Mouse (Mus musculus) intestine, embryonic 14.5 days (tissue): ENCODE measurements around the gene Col15a1. TPM values are rescaled to one million over a fixed set of nuclear protein-coding genes. Genes with fewer than 3 reads are reported as not detected.
A peak's percentile ranks its signal among the peaks of the same experiment; 100 is the strongest.

ENCODE experiments used
- ATAC-seq: fragments of 200-750 bp; cut with Nextera tagmentation; replicated peaks from 2 replicates; pipeline ENCODE4 v1.8.0; 2017; ENCODE audit warnings: low read depth, moderate number of reproducible peaks, moderate TSS enrichment, moderate library complexity; ENCODE audit not compliant: low FRiP score, low TSS enrichment
- DNase-seq: peaks from one replicate; pipeline ENCODE4 v3.0.0-alpha.2; 2018; ENCODE audit warnings: low spot score
- H3K27ac ChIP-seq: fragments of 300-500 bp; sonication (generic); 2 replicates; pipeline ENCODE4 v1.5.1; 2014; ENCODE audit warnings: low read depth, mild to moderate bottlenecking, control low read depth
- H3K27me3 ChIP-seq: fragments of 300-500 bp; sonication (generic); replicated peaks from 2 replicates; pipeline ENCODE4 v1.6.1; 2014; ENCODE audit warnings: low read length, control low read depth; ENCODE audit not compliant: control insufficient read depth, insufficient read depth
- H3K36me3 ChIP-seq: fragments of 300-500 bp; sonication (generic); 2 replicates; pipeline ENCODE4 v1.6.1; 2014; ENCODE audit warnings: low read length, control low read depth; ENCODE audit not compliant: control insufficient read depth, insufficient read depth
- H3K4me1 ChIP-seq: fragments of 300-500 bp; sonication (generic); replicated peaks from 2 replicates; pipeline ENCODE4 v1.6.1; 2014; ENCODE audit warnings: low read length, control low read depth, mixed read lengths; ENCODE audit not compliant: control insufficient read depth, insufficient read depth
- H3K4me2 ChIP-seq: fragments of 300-500 bp; sonication (generic); 2 replicates; pipeline ENCODE4 v1.6.1; 2014; ENCODE audit warnings: low read length
- H3K4me3 ChIP-seq: fragments of 300-500 bp; sonication (generic); 2 replicates; pipeline ENCODE4 v1.5.1; 2014; ENCODE audit warnings: low read depth, low read length, control low read depth, mixed read lengths
- H3K9ac ChIP-seq: fragments of 300-500 bp; sonication (generic); 2 replicates; pipeline ENCODE4 v1.6.1; 2014; ENCODE audit warnings: mild to moderate bottlenecking, low read length
- H3K9me3 ChIP-seq: fragments of 300-500 bp; sonication (generic); 2 replicates; pipeline ENCODE4 v1.6.1; 2016; ENCODE audit warnings: low read length, control low read depth; ENCODE audit not compliant: control insufficient read depth
- WGBS: fragments of 180-500 bp; shearing (Covaris S2); extraction: QIAGEN DNeasy Blood & Tissue Kit; methylation state at CpG from one replicate; pipeline ENCODE4 v1.1.7; 2014; 5-methylcytosine and 5-hydroxymethylcytosine counted together
- polyA plus RNA-seq: library from polyadenylated mRNA; unstranded; fragments of >200 nt; fragmentation: Nextera tagmentation; extraction: Ambion mirVana; gene quantifications from 2 replicates; pipeline ENCODE4 v1.2.1, GENCODE M21; 2014

Gene Col15a1
- 15.4 and 15.5 TPM in 2 replicates for polyA plus RNA-seq

DNA sequence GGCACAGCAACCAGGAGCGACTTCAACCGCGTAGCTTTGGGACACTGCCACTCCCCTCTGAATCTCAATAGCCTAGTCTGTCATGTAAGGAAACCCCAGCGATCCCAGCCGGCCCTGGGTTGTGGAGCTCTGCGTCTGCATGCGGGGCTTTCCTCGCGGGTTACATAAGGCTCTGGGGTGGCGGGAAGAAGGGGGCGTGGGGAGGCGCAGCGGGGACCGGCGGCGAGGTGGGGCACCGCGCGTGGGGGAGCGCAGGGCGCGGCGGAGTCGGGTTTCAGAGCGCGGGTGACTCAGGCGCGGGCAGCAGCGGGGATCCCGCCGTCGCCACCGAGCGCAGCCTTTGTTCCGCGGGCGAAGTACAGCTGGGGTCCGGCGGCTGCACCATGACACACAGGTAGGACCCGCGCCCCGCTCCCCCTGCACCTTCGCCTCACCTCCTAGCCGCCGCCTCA, at the start of gene Col15a1:
Gene Col15a1, plus strand, starts transcription at position 193 of the 452 bp plus-strand sequence.
- ATAC-seq, result no peak
- WGBS, result 1% methylated on average over 33 of the region's 45 CpGs
- peaks cover 47% of the 10 kb centered on the region for H3K27me3 ChIP-seq

DNA sequence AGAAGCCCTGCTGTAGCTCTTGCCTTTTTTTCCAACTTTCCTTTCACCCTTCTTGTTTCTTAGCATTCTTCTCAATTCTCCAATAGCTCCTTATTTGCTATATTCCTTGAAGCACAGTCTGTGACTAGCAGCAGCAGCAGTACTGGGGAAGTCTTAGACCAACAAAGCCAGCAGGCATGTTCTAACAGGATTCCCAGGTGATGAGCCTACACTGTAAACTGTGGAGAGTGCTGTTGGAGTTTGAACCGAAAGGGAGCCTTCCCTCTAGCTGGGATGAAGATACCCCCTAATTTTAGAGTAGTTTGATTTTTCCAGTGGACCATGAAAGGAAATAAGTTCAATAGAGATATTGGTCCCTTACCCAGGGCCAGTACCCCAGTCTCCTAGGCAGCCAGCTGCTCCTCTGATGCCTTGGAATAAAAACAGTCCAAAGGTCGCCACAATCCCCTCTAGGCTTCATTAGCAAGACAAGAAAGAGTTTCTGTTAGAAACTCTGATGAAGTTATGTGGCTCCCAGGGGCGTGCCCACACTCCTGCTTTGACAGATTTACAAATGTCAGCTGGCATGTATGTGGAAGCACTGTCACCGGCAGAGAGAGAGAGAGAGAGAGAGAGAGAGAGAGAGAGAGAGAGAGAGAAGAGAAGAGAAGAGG, 46.7 kb upstream of the Col15a1 start:
- Histone ChIP-seq H3K9me3 (no peaks in the 10 kb centered on the region), H3K9ac (no peak overlapping the region), H3K4me2 (no peak overlapping the region), H3K4me1 (no peaks in the 10 kb centered on the region), H3K27ac (no peak overlapping the region), H3K27me3 (no peaks in the 10 kb centered on the region), H3K4me3 (no peak overlapping the region), H3K36me3 (no peaks in the 10 kb centered on the region)
- ATAC-seq (peak; percentile 36; the same call in 1 of the 2 replicates), DNase-seq (no peak)
- 14% methylated on average over 3 of the region's 4 CpGs for WGBS

More for the DNA sequence above, at the start of gene Col15a1:
- H3K4me2 ChIP-seq, result peak within 1 kb of the TSS; percentile 77
- H3K4me3 ChIP-seq, result peak within 1 kb of the TSS; percentile 48
- H3K9me3 ChIP-seq, result no peaks in the 10 kb centered on the region
- peak within 1 kb of the TSS; percentile 32; the same call in 1 of the 2 replicates for H3K9ac ChIP-seq
- 0 out of 2 replicates have a peak, but pooled peaks cover 3% of the 10 kb centered on the region for H3K4me1 ChIP-seq
- H3K36me3 ChIP-seq, result no peaks in the 10 kb centered on the region
- peak; percentile 61 for DNase-seq
- H3K27ac ChIP-seq, result no peak within 1 kb of the TSS

DNA sequence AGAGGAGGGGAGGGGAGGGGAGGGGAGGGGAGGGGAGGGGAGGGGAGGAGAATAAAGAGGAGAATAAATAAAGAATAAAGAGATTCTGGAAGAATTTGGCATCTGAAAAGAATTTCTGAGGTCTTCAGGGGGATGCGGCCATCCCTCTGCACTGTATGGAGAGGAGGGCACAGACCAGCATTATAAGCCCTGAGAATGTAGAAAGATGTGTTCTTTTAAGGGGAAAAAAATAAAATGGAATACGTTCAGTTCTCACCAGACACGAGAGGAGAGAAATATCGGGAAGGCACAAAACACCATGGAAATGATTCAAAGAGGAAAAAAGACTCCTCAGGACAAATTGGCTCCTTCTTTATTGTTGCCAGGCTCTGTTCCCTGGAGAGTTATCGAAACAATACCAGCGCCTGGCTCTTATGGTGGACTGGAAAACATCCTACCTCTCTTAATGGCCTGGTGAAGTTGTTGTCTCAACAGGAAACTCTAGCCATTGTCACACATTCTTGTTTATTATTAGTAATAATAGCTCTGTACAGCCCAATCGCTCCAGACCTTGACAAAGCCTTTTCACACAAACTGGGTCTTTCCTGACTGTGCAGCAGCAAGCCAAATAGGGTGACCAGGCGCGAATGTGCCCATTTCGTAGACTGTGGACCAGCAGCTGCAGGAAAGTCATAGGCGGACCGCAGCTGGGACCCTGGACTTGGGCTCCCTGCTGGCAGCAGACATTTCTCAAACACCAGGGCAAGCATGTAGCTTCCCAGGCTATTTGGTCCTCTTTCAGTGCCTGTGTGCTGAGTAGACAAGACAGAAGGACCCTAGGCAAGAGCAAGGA, 46.0 kb upstream of the Col15a1 start:
- no peak overlapping the region for H3K9ac ChIP-seq
- no peak overlapping the region for H3K4me2 ChIP-seq
- no peak overlapping the region for H3K4me3 ChIP-seq
- no peak for DNase-seq
- no peaks in the 10 kb centered on the region for H3K36me3 ChIP-seq
- no peaks in the 10 kb centered on the region for H3K4me1 ChIP-seq
- ATAC-seq, result no peak
- WGBS, result 74% methylated on average over 12 of the region's 12 CpGs
- no peaks in the 10 kb centered on the region for H3K9me3 ChIP-seq
- H3K27ac ChIP-seq, result no peak overlapping the region
- H3K27me3 ChIP-seq, result no peaks in the 10 kb centered on the region

DNA sequence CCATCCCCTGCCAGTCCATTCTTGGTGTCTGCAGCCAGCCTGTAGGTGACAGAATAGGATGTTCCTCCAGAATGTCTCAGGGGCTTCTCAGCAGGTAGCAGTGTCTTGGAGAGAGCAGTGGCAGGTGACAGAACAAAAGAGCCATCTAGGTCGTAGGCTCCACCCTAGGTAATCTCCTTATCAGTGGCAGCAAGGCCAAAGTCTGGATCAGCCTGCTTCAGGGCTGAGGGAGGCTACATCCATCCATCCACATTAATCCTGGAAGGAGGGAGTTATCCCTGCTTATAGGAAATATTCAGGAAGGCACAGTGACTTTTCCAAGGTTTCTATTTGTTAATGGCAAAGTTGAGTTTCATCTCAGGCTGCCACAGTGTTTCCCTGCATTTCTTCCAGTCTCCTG, 35.6 kb upstream of the Col15a1 start:
- peaks cover 7% of the 10 kb centered on the region for H3K4me1 ChIP-seq
- no peak overlapping the region for H3K4me3 ChIP-seq
- ATAC-seq, result no peak
- no peak overlapping the region for H3K9ac ChIP-seq
- WGBS, result 23% methylated on average over 1 of the region's 1 CpGs
- H3K27ac ChIP-seq, result no peak overlapping the region
- no peaks in the 10 kb centered on the region for H3K27me3 ChIP-seq
- no peaks in the 10 kb centered on the region for H3K36me3 ChIP-seq
- H3K4me2 ChIP-seq, result no peak overlapping the region
- DNase-seq, result no peak
- H3K9me3 ChIP-seq, result no peaks in the 10 kb centered on the region

DNA sequence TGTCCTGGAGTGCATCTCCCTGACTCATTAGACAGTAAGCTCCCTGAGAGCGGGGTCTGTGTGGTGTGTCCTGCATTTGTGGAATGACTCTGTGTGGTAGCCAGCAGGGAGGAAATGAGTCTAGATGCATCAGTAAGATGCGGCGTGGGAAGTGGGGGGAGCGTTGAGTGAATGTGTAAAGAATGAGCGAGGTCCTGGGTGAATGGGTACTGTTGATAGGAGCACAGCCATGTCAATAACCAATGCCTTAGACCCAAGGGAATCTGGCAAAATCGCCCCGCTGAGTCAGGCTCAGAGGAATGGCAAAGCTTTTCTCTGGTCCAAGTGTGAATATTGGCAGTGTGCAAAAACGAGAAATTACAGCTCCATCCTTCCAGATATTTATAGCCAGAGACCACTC, 30.9 kb upstream of the Col15a1 start:
- Histone ChIP-seq H3K4me3 (no peak overlapping the region), H3K4me2 (no peak overlapping the region), H3K27me3 (no peaks in the 10 kb centered on the region), H3K4me1 (peaks cover 12% of the 10 kb centered on the region), H3K27ac (no peak overlapping the region), H3K9ac (no peak overlapping the region), H3K36me3 (no peaks in the 10 kb centered on the region), H3K9me3 (no peaks in the 10 kb centered on the region)
- 78% methylated on average over 8 of the region's 8 CpGs for WGBS
- ATAC-seq (no peak), DNase-seq (no peak)

DNA sequence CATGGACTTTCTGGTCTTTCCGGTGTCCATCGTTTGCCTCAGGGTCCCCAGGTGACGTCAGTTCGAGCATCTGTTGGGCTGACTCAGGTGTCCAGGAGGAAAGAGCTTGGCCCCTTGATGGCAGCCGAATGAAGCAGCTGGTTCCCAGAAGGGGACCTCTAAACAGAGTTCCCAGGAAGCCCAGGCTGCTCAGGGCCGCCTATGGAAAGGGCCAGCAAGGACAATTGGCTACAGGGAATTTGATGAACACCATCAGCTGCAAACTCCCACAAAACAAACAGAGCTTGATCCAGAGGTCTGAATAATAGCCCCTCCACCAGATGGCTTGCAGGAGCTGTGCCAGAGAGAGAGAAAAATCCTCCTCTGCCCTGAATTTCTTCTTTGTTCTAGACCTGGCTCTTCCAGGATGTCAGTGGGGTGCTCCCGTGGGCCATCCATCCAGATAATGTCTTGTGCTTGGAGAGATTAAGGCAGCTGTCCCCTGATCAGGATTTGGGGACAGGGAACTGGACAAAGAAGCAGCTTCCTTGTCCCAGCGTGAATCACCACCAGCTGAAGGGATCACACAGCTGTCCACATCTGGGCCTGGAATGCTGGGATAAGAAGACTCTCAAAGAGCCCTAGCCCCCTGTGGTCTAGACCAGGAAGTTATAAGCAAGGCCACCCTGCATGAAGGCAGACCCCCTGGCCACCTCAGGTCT, 29.6 kb upstream of the Col15a1 start:
- H3K27me3 ChIP-seq, result no peaks in the 10 kb centered on the region
- no peak overlapping the region for H3K4me2 ChIP-seq
- no peaks in the 10 kb centered on the region for H3K9me3 ChIP-seq
- 63% methylated on average over 8 of the region's 8 CpGs for WGBS
- no peak overlapping the region for H3K9ac ChIP-seq
- H3K4me3 ChIP-seq, result no peak overlapping the region
- peaks cover 12% of the 10 kb centered on the region for H3K4me1 ChIP-seq
- H3K27ac ChIP-seq, result peak overlapping the region; percentile 80
- no peaks in the 10 kb centered on the region for H3K36me3 ChIP-seq
- peak; percentile 75 for DNase-seq
- no peak for ATAC-seq

DNA sequence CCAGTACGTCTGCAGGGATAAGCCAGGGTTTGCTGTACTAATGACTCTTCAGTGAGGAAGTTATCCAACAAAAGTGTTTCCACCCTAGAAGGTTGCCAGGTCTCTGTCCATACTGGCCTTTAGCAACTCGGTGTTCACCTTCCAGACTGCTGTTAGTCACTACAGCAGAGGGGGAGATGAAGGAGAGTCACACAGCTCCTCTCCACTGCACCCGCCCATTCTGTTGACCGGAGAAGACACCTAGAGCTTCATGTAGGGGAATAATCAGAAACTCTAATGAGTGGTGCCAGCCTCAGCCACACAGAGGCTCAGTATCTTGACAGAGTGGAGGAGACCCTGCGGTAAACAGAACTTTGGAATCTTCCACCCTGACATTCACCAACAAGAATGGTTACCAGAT, 28.4 kb upstream of the Col15a1 start:
- Histone ChIP-seq H3K9ac (no peak overlapping the region), H3K4me3 (no peak overlapping the region), H3K4me1 (peaks cover 12% of the 10 kb centered on the region), H3K4me2 (no peak overlapping the region), H3K9me3 (no peaks in the 10 kb centered on the region), H3K27me3 (no peaks in the 10 kb centered on the region), H3K36me3 (no peaks in the 10 kb centered on the region), H3K27ac (no peak overlapping the region)
- DNase-seq (no peak), ATAC-seq (no peak)
- WGBS, result 81% methylated on average over 5 of the region's 5 CpGs

DNA sequence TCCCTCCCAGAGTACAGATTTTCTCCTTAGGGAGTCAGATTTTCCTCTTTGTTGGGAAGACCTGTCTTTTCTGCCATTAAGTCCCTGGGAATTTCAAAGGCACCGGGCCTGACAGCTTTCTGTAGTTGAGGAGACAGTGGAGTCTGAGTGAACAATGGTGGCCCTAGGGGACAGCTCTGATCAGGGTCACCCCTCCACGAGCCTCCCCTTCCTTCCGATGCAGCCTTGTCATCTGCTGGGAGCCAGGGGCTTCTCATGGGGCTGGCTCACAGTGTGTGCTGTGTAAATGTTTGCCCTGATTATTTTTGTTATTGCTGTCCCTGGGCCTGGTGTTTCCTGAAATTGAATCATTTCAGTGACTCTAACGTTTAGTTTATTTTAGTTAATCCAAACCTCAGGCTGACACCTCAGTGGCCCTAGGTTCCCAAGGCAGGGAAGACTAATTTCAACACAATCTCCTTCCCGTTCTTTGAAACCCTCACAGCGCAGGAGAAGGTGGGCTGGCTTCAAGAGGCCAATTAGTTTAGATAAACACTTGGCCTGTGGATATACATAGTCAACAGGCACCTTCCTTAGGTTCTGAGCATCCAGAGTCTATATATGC, 23.8 kb upstream of the Col15a1 start:
- no peak for ATAC-seq
- Histone ChIP-seq H3K4me2 (no peak overlapping the region), H3K9ac (no peak overlapping the region), H3K4me3 (no peak overlapping the region), H3K27ac (no peak overlapping the region), H3K27me3 (no peaks in the 10 kb centered on the region), H3K36me3 (no peaks in the 10 kb centered on the region), H3K9me3 (no peaks in the 10 kb centered on the region), H3K4me1 (no peaks in the 10 kb centered on the region)
- DNase-seq, result no peak
- WGBS, result 41% methylated on average over 6 of the region's 6 CpGs
